Mouse (Mus musculus) midbrain, embryonic 11.5 days (tissue): ENCODE results near the gene 2200002D01Rik. TPM values are rescaled to one million over a fixed set of nuclear protein-coding genes. Genes with fewer than 3 reads are reported as not detected.

ENCODE experiments used
- ATAC-seq: fragments of 200-750 bp; cut with Nextera tagmentation; 2 replicates; pipeline ENCODE4 v1.8.0; 2017; ENCODE audit warnings: moderate TSS enrichment, moderate library complexity; ENCODE audit not compliant: low FRiP score
- DNase-seq: peaks from one replicate; pipeline ENCODE4 v3.0.0; 2015; ENCODE audit warnings: low spot score; ENCODE audit errors: missing footprints
- H3K27ac ChIP-seq: fragments of 300-500 bp; sonication (generic); 2 replicates; pipeline ENCODE4 v1.5.1; 2014; ENCODE audit warnings: low read depth, low read length
- H3K27me3 ChIP-seq: fragments of 300-500 bp; sonication (generic); 2 replicates; pipeline ENCODE4 v1.6.1; 2014; ENCODE audit warnings: mild to moderate bottlenecking, low read length, moderate library complexity, mixed read lengths; ENCODE audit not compliant: control insufficient read depth, insufficient read depth
- H3K36me3 ChIP-seq: fragments of 300-500 bp; sonication (generic); 2 replicates; pipeline ENCODE4 v1.6.1; 2014; ENCODE audit warnings: mild to moderate bottlenecking, low read length, moderate library complexity, mixed read lengths; ENCODE audit not compliant: control insufficient read depth, insufficient read depth
- H3K4me1 ChIP-seq: fragments of 300-500 bp; sonication (generic); 2 replicates; pipeline ENCODE4 v1.6.1; 2014; ENCODE audit warnings: low read length; ENCODE audit not compliant: control insufficient read depth, insufficient read depth
- H3K4me2 ChIP-seq: fragments of 300-500 bp; sonication (generic); 2 replicates; pipeline ENCODE4 v1.6.1; 2014; ENCODE audit warnings: mild to moderate bottlenecking, moderate library complexity
- H3K4me3 ChIP-seq: fragments of 300-500 bp; sonication (generic); 2 replicates; pipeline ENCODE4 v1.5.1; 2014; ENCODE audit warnings: low read depth, low read length
- H3K9ac ChIP-seq: fragments of 300-500 bp; sonication (generic); 2 replicates; pipeline ENCODE4 v1.6.1; 2014; ENCODE audit warnings: low read length
- H3K9me3 ChIP-seq: fragments of 300-500 bp; sonication (generic); 2 replicates; pipeline ENCODE4 v1.6.1; 2016; ENCODE audit warnings: low read length; ENCODE audit not compliant: control insufficient read depth
- WGBS: fragments of 180-500 bp; shearing (Covaris S2); extraction: QIAGEN DNeasy Blood & Tissue Kit; methylation state at CpG from one replicate; pipeline ENCODE4 v1.1.7; 2014; 5-methylcytosine and 5-hydroxymethylcytosine counted together
- polyA plus RNA-seq: library from polyadenylated mRNA; unstranded; fragments of >200 nt; fragmentation: Nextera tagmentation; extraction: Ambion mirVana; gene quantifications from 2 replicates; pipeline ENCODE4 v1.2.1, GENCODE M21; 2014

The 2200002D01Rik gene
- polyA plus RNA-seq, 1 experiment from 2014 or later: 2.7 TPM

DNA sequence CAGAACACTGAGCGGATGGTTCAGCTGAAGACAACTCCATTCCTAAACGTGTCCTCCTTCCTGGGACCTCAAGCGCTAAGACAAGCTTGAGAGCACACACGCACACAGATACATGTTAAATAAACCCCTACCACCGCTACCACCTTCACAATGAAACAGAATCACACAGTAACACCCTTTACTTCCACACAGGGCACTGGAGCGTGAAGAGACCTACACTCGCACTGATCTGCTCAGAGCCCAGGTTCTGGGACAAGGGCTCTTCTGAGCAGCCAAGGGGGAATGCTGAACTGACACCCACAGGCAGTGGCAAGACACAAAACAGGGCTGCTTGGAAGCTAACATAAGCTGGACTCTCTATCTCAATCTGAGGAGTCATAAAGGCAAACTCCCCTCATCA, 17.4 kb upstream of the 2200002D01Rik start:
- H3K27ac ChIP-seq: no peak overlapping the region
- H3K9ac ChIP-seq: no peak overlapping the region
- H3K4me1 ChIP-seq: no peaks in the 10 kb centered on the region
- WGBS: 76% methylated on average over 7 of the region's 7 CpGs
- DNase-seq (no peak), ATAC-seq (no peak)
- no peaks in the 10 kb centered on the region for H3K9me3 ChIP-seq
- no peak overlapping the region for H3K4me3 ChIP-seq
- H3K27me3 ChIP-seq: no peaks in the 10 kb centered on the region
- H3K36me3 ChIP-seq: no peaks in the 10 kb centered on the region
- H3K4me2 ChIP-seq: no peak overlapping the region

DNA sequence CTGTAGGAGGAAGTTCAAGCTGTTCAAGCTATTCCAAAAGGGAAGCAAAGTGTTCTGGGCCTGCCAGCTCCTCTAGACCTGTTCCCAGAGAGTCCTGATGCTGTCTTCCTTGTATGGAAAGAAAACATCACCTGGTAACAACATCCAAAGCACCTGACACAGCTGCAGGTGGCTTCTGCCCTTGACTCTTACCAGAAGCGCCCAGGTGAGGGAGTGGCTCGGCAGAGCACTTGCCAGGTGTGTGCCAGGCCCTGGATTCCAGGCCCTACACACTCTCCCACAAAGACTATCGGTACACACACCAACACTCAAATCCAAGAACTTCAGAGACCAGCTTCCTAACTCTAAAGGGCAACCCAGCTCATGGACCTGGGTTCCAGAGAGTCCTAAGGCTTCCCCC, 15.6 kb upstream of the 2200002D01Rik start:
- Histone ChIP-seq H3K9ac (no peak overlapping the region), H3K27me3 (no peaks in the 10 kb centered on the region), H3K4me3 (no peak overlapping the region), H3K9me3 (no peaks in the 10 kb centered on the region), H3K4me1 (peaks cover 6% of the 10 kb centered on the region), H3K27ac (no peak overlapping the region), H3K36me3 (no peaks in the 10 kb centered on the region), H3K4me2 (no peak overlapping the region)
- ATAC-seq (no peak), DNase-seq (no peak)
- WGBS: 85% methylated on average over 3 of the region's 3 CpGs

DNA sequence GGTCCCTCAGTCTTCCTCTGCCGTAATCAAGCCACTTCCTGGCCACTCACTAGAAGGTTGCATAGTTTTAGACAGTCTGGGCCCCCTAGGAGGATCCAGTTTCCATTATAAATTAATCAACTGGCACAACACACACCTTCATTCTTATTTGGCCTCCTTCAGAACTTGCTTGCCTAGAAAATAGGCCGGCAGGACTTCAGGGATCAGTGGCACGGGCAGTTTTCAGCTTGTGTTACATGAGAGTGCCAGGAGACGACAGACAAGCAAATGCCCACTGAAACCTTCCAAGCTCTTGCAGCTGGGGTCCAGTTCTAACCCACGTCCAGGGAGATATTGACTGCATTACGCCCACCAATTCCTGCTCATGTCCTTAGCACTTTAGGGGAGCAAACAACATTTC, 13.9 kb upstream of the 2200002D01Rik start:
- peaks cover 6% of the 10 kb centered on the region for H3K4me1 ChIP-seq
- no peak for ATAC-seq

DNA sequence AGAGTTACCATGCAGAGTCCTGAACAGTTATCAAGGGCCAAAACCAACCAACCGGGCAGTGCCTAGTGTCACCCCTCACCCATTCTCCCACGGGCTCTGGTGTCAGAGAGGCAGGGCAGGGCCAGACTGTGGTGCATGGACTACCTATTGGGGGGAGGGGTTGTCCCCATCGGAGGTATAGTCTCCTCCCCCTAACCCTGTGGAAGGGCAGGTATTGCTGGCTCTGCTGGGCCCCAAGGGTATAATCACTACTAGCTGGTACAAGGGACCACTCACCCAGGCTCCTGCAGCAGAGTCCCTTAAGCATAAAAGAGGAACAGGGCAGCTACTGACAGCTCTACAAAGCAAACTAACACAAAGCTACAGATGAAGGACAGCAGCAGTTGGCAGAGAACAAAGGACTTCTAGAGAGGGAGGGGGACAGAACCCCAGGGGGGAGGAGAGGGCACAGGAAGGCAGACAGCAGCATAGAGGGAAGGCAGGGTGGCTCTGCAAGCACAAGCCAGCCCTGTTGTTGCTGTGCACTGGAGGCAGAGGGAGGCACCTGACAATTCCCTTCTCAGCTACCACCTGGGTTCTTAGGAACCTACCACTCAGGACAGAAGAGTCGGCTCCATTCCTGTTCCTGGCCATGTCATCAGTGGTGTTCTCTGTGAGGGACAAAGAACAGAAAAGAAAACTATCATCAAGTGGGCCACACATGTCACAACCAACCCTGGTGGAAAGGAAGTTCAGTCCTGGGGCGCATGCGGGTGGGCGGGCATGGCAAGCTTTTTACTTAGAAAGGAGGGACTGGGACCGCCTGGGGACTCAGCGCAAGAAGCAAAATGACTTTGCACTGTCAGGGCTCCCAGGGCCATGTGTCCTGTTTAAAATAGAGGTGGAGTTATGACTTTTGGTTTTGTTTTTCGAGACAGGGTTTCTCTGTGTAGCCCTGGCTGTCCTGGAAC, 11.8 kb upstream of the 2200002D01Rik start:
- Histone ChIP-seq H3K36me3 (no peaks in the 10 kb centered on the region), H3K4me2 (no peak overlapping the region), H3K27me3 (no peaks in the 10 kb centered on the region), H3K27ac (no peak overlapping the region), H3K4me1 (peaks cover 6% of the 10 kb centered on the region), H3K9ac (no peak overlapping the region), H3K9me3 (no peaks in the 10 kb centered on the region), H3K4me3 (no peak overlapping the region)
- peak; percentile 70 for DNase-seq
- peak; percentile 50; the same call in 1 of the 2 replicates for ATAC-seq
- 77% methylated on average over 10 of the region's 10 CpGs for WGBS

More for the DNA sequence above, 13.9 kb upstream of the 2200002D01Rik start:
- H3K36me3 ChIP-seq: no peaks in the 10 kb centered on the region
- H3K9ac ChIP-seq: no peak overlapping the region
- H3K27me3 ChIP-seq: no peaks in the 10 kb centered on the region
- H3K9me3 ChIP-seq: no peaks in the 10 kb centered on the region
- H3K4me2 ChIP-seq: no peak overlapping the region
- DNase-seq: no peak
- no peak overlapping the region for H3K4me3 ChIP-seq
- H3K27ac ChIP-seq: no peak overlapping the region
- WGBS: 81% methylated on average over 6 of the region's 6 CpGs

DNA sequence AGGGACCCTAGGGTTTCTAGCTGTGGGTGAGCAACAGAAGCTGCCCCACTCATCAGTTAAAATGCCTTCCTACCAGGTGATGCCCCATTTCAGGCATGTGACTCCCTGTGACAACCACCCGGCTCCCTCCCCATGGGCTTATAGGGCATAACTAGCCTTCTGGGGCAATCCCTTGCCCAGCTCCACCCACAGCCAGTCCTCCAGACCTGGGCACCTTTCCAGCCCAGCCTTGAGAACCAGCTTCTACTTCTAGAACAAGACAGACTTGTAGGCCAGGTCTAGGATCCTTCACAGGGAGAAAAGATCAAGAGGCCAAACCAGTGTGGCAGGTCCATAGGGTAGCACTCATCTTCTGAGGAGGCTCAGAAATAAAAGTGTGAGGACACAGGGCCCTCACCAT, 9.1 kb upstream of the 2200002D01Rik start:
- H3K27ac ChIP-seq: no peak overlapping the region
- H3K9me3 ChIP-seq: no peaks in the 10 kb centered on the region
- H3K4me1 ChIP-seq: peaks cover 6% of the 10 kb centered on the region
- H3K4me3 ChIP-seq: no peak overlapping the region
- ATAC-seq: no peak
- H3K36me3 ChIP-seq: no peaks in the 10 kb centered on the region
- peak; percentile 59 for DNase-seq
- no peak overlapping the region for H3K4me2 ChIP-seq
- H3K27me3 ChIP-seq: no peaks in the 10 kb centered on the region
- no peak overlapping the region for H3K9ac ChIP-seq
- 100% methylated on average over 1 of the region's 1 CpGs for WGBS

DNA sequence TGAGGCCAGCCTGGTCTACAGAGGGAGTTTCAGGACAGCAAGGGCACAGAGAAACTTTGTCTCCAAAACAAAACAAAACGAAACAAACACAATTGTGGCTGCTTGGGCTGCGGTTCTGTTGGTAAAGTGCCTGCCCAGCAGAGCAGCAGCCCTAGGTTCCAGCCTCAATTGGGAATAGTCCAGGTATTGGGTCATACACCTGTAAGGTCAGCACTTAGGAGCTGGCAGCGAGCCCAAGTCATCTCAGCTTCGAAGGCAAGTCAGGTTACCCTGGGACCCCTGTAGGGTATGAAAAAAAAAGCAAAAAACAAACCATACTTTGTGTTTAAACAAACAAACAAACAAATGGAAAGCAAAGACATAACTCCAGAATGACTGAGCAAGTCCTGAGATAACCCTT, 7.6 kb upstream of the 2200002D01Rik start:
- Histone ChIP-seq H3K27me3 (no peaks in the 10 kb centered on the region), H3K4me3 (no peak overlapping the region), H3K4me2 (no peak overlapping the region), H3K36me3 (no peaks in the 10 kb centered on the region), H3K4me1 (peaks cover 6% of the 10 kb centered on the region), H3K9ac (no peak overlapping the region), H3K9me3 (no peaks in the 10 kb centered on the region), H3K27ac (no peak overlapping the region)
- no peak for ATAC-seq
- WGBS: 89% methylated on average over 4 of the region's 4 CpGs
- DNase-seq: peak; percentile 54

DNA sequence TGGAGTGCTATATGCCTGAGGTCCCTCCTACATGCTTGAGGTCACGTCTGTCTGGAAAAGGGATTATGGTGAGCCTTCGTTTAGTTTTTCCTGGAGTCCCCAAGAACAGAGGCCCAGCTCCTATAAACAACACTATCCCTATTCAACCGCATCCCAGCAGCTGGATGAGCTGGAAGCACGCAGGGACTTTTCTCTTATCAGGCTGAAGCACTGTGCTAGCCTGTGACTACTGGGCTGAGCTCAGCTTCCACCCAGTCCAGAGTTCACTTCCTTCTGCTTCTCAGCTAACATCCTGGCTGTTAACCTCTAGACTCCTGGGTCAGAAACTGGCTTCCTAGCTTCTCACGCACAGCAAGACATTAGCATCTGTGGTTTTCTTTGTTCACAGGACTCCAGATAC, 5.6 kb upstream of the 2200002D01Rik start:
- no peaks in the 10 kb centered on the region for H3K27me3 ChIP-seq
- no peak overlapping the region for H3K4me3 ChIP-seq
- H3K4me2 ChIP-seq: no peak overlapping the region
- no peak overlapping the region for H3K27ac ChIP-seq
- WGBS: 62% methylated on average over 5 of the region's 5 CpGs
- DNase-seq (no peak), ATAC-seq (no peak)
- H3K9me3 ChIP-seq: no peaks in the 10 kb centered on the region
- no peaks in the 10 kb centered on the region for H3K4me1 ChIP-seq
- no peaks in the 10 kb centered on the region for H3K36me3 ChIP-seq
- H3K9ac ChIP-seq: no peak overlapping the region

DNA sequence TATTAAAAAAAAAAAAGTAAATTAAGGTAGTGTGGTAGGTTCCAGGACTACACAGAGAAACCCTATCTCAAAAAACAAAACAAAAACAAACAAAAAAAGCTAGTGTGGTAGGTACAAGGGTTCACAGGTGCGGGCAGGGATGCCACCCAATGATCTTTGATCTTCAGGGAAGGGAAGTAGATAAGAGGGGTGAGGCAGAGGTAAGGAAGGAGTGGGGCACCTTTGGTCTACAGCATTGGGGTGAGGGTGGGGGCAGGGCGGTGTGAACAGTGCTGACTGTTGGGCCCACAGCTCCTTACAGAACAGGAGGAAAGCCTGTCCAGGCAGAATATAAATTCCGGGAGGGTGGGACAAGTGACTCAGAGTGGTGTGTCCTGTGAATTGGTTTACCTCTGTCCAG, 2.9 kb upstream of the 2200002D01Rik start:
- Histone ChIP-seq H3K4me1 (peaks cover 6% of the 10 kb centered on the region), H3K9me3 (no peaks in the 10 kb centered on the region), H3K36me3 (peaks cover under 1% of the 10 kb centered on the region; the same call in 1 of the 2 replicates), H3K27ac (no peak overlapping the region), H3K4me3 (no peak overlapping the region), H3K9ac (no peak overlapping the region), H3K27me3 (peaks cover 4% of the 10 kb centered on the region; the same call in 1 of the 2 replicates), H3K4me2 (no peak overlapping the region)
- ATAC-seq: no peak
- WGBS: 88% methylated on average over 3 of the region's 3 CpGs
- DNase-seq: peak; percentile 23

DNA sequence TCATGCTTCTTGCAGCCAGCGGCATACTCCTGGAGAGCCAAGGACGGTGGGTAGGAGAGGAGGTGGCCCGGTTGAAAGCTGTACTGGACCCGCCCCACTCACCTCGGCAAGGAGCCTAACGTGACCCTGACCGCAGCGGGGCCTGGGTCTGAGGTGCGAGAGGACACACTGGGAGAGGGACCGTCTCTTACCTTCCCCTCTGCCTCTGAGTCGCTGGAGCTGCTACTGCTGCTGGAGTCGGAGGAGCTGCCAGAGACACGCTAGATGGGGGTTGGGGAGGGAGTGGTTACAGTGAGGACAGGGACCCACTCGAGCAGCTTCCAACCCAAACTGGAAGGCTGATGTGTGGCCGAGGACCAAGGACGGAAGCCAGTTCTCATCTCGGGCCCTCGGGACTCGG, 560 bp downstream of the 2200002D01Rik start:
- Histone ChIP-seq H3K4me3 (peak overlapping the region; percentile 18), H3K36me3 (peaks cover 7% of the 10 kb centered on the region), H3K27me3 (peaks cover 4% of the 10 kb centered on the region; the same call in 1 of the 2 replicates), H3K27ac (no peak overlapping the region), H3K9ac (peak overlapping the region; percentile 44), H3K9me3 (no peaks in the 10 kb centered on the region), H3K4me2 (peak overlapping the region; percentile 48), H3K4me1 (peaks cover 6% of the 10 kb centered on the region)
- ATAC-seq (no peak), DNase-seq (no peak)
- WGBS: 7% methylated on average over 19 of the region's 19 CpGs
